Mouse (Mus musculus): ENCODE data around the gene Ppp1r1b. TPM values are rescaled to one million over a fixed set of nuclear protein-coding genes. Genes with fewer than 3 reads are reported as not detected.

Ppp1r1b gene
- polyA plus RNA-seq, 1 experiment from 2014 or later = 0.78 TPM

- Histone ChIP-seq H3K36me3 (ENCODE audit: control insufficient read depth, insufficient read depth, low read length) (no peaks in the 10 kb centered on the region; the same call in 1 of the 2 replicates), H3K9me3 (ENCODE audit: control insufficient read depth, low read length) (no peaks in the 10 kb centered on the region), H3K4me1 (ENCODE audit: control insufficient read depth, insufficient read depth, low read length) (peaks cover 24% of the 10 kb centered on the region), H3K27ac (ENCODE audit: low read depth, low read length) (no peak overlapping the region), H3K4me2 (no peak overlapping the region), H3K27me3 (ENCODE audit: control insufficient read depth, insufficient read depth, low read length) (no peaks in the 10 kb centered on the region), H3K4me3 (ENCODE audit: low read depth, low read length) (no peak overlapping the region), H3K9ac (ENCODE audit: low read length) (no peak overlapping the region)
- ATAC-seq (ENCODE audit: low FRiP score) (no peak), DNase-seq (ENCODE audit: low spot score, missing footprints) (peak; percentile 37)
- 94% methylated on average over 5 of the region's 5 CpGs for WGBS
These were observed 16.2 kb downstream of the Ppp1r1b start for GRCm38 (mm10) chr11:98364410-98364809.

GRCm38 (mm10) chr11:98366290-98366689, 18.1 kb downstream of the Ppp1r1b start:
- DNase-seq (ENCODE audit: low spot score, missing footprints) = no peak
- H3K27ac ChIP-seq (ENCODE audit: low read depth, low read length) = no peak overlapping the region
- H3K27me3 ChIP-seq (ENCODE audit: control insufficient read depth, insufficient read depth, low read length) = no peaks in the 10 kb centered on the region
- 80% methylated on average over 10 of the region's 10 CpGs for WGBS
- H3K4me3 ChIP-seq (ENCODE audit: low read depth, low read length) = no peak overlapping the region
- H3K36me3 ChIP-seq (ENCODE audit: control insufficient read depth, insufficient read depth, low read length) = no peaks in the 10 kb centered on the region; the same call in 1 of the 2 replicates
- H3K9ac ChIP-seq (ENCODE audit: low read length) = no peak overlapping the region
- peaks cover 14% of the 10 kb centered on the region for H3K4me1 ChIP-seq (ENCODE audit: control insufficient read depth, insufficient read depth, low read length)
- H3K4me2 ChIP-seq = no peak overlapping the region
- ATAC-seq (ENCODE audit: low FRiP score) = no peak
- H3K9me3 ChIP-seq (ENCODE audit: control insufficient read depth, low read length) = no peaks in the 10 kb centered on the region

GRCm38 (mm10) chr11:98367171-98367862, 19.1 kb downstream of the Ppp1r1b start:
- WGBS = 83% methylated on average over 10 of the region's 10 CpGs
- no peaks in the 10 kb centered on the region for H3K9me3 ChIP-seq (ENCODE audit: control insufficient read depth, low read length)
- H3K27ac ChIP-seq (ENCODE audit: low read depth, low read length) = no peak overlapping the region
- H3K4me2 ChIP-seq = no peak overlapping the region
- H3K4me1 ChIP-seq (ENCODE audit: control insufficient read depth, insufficient read depth, low read length) = peaks cover 17% of the 10 kb centered on the region
- no peak for ATAC-seq (ENCODE audit: low FRiP score)
- DNase-seq (ENCODE audit: low spot score, missing footprints) = no peak
- no peaks in the 10 kb centered on the region; the same call in 1 of the 2 replicates for H3K36me3 ChIP-seq (ENCODE audit: control insufficient read depth, insufficient read depth, low read length)
- H3K9ac ChIP-seq (ENCODE audit: low read length) = no peak overlapping the region
- H3K4me3 ChIP-seq (ENCODE audit: low read depth, low read length) = no peak overlapping the region
- H3K27me3 ChIP-seq (ENCODE audit: control insufficient read depth, insufficient read depth, low read length) = no peaks in the 10 kb centered on the region

GRCm38 (mm10) chr11:98367863-98368186, 19.6 kb downstream of the Ppp1r1b start:
- no peak overlapping the region for H3K9ac ChIP-seq (ENCODE audit: low read length)
- no peaks in the 10 kb centered on the region for H3K9me3 ChIP-seq (ENCODE audit: control insufficient read depth, low read length)
- WGBS = 89% methylated on average over 7 of the region's 7 CpGs
- H3K4me1 ChIP-seq (ENCODE audit: control insufficient read depth, insufficient read depth, low read length) = peaks cover 20% of the 10 kb centered on the region
- peak; percentile 49 for DNase-seq (ENCODE audit: low spot score, missing footprints)
- no peak overlapping the region for H3K4me2 ChIP-seq
- H3K27me3 ChIP-seq (ENCODE audit: control insufficient read depth, insufficient read depth, low read length) = no peaks in the 10 kb centered on the region
- H3K27ac ChIP-seq (ENCODE audit: low read depth, low read length) = no peak overlapping the region
- H3K4me3 ChIP-seq (ENCODE audit: low read depth, low read length) = no peak overlapping the region
- H3K36me3 ChIP-seq (ENCODE audit: control insufficient read depth, insufficient read depth, low read length) = no peaks in the 10 kb centered on the region; the same call in 1 of the 2 replicates
- ATAC-seq (ENCODE audit: low FRiP score) = no peak

- Histone ChIP-seq H3K4me2 (no peak overlapping the region), H3K4me1 (ENCODE audit: control insufficient read depth, insufficient read depth, low read length) (peaks cover 21% of the 10 kb centered on the region), H3K27me3 (ENCODE audit: control insufficient read depth, insufficient read depth, low read length) (no peaks in the 10 kb centered on the region), H3K4me3 (ENCODE audit: low read depth, low read length) (no peak overlapping the region), H3K36me3 (ENCODE audit: control insufficient read depth, insufficient read depth, low read length) (no peaks in the 10 kb centered on the region; the same call in 1 of the 2 replicates), H3K9ac (ENCODE audit: low read length) (no peak overlapping the region), H3K9me3 (ENCODE audit: control insufficient read depth, low read length) (no peaks in the 10 kb centered on the region), H3K27ac (ENCODE audit: low read depth, low read length) (no peak overlapping the region)
- DNase-seq (ENCODE audit: low spot score, missing footprints) = no peak
- WGBS = 87% methylated on average over 6 of the region's 6 CpGs
- no peak for ATAC-seq (ENCODE audit: low FRiP score)
These were observed 21.1 kb downstream of the Ppp1r1b start for GRCm38 (mm10) chr11:98369337-98369736.

DNA sequence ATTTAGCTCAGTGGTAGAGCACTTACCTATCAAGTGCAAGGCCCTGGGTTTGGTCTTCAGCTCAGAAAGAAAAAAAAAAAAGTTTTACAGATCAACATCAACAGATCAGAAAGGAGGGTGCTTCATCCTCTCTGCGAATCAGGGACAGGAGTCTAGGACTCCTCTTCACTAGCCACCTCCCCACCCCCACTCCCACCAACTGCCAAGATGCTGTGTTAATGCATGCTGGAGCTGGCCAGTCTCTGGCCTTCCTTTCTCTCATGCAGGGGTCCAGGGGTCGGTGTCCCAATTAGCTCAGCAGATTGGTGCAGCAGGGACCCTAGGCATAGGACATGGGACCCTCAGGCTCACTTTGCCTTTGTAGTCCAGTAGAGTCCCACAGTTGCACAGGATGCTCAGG, 22.4 kb downstream of the Ppp1r1b start:
- no peak overlapping the region for H3K4me2 ChIP-seq
- H3K4me3 ChIP-seq (ENCODE audit: low read depth, low read length) = no peak overlapping the region
- no peaks in the 10 kb centered on the region; the same call in 1 of the 2 replicates for H3K36me3 ChIP-seq (ENCODE audit: control insufficient read depth, insufficient read depth, low read length)
- peaks cover 21% of the 10 kb centered on the region for H3K4me1 ChIP-seq (ENCODE audit: control insufficient read depth, insufficient read depth, low read length)
- no peak overlapping the region; the same call in 1 of the 2 replicates for H3K27ac ChIP-seq (ENCODE audit: low read depth, low read length)
- H3K9ac ChIP-seq (ENCODE audit: low read length) = no peak overlapping the region
- ATAC-seq (ENCODE audit: low FRiP score) (no peak), DNase-seq (ENCODE audit: low spot score, missing footprints) (no peak)
- no peaks in the 10 kb centered on the region for H3K9me3 ChIP-seq (ENCODE audit: control insufficient read depth, low read length)
- WGBS = 75% methylated on average over 2 of the region's 2 CpGs
- no peaks in the 10 kb centered on the region for H3K27me3 ChIP-seq (ENCODE audit: control insufficient read depth, insufficient read depth, low read length)

DNA sequence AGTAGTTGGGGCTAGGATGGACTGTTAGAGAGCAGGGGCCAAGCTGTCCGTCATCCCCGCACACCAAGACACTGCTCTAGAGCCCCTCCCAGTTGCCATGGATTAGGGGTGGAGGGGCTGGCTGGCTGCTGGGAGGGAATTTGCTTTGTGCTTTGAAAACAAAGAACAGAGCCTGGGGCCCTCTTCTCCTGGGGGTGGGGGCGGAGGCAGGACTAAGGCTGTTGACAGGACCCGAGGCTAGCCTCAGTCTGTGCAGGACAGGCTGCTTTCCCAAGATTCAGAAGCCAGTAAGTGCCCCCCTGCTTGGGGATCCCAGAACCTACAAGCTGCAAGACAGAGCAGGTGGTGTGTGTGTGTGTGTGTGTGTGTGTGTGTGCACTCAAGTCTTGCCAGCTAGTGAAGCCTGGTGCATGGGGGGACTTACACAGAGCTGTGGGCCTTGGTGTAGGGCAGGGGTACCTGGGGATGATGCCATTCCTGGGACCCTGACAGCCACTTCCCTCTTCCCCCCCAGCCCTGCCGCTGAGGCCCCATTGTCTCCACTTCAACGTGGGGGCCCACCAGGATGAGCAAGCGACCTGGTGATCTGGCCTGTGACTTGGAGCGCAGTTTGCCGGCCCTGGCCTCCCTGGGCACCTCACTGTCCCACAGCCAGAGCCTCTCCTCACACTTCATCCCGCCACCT, 23.5 kb downstream of the Ppp1r1b start:
- peak overlapping the region; percentile 44 for H3K4me2 ChIP-seq
- H3K27me3 ChIP-seq (ENCODE audit: control insufficient read depth, insufficient read depth, low read length) = no peaks in the 10 kb centered on the region
- H3K9me3 ChIP-seq (ENCODE audit: control insufficient read depth, low read length) = no peaks in the 10 kb centered on the region
- peak overlapping the region; percentile 54 for H3K9ac ChIP-seq (ENCODE audit: low read length)
- H3K4me1 ChIP-seq (ENCODE audit: control insufficient read depth, insufficient read depth, low read length) = peaks cover 21% of the 10 kb centered on the region
- H3K27ac ChIP-seq (ENCODE audit: low read depth, low read length) = peak overlapping the region; percentile 74
- ATAC-seq (ENCODE audit: low FRiP score) (peak; percentile 89), DNase-seq (ENCODE audit: low spot score, missing footprints) (peak; percentile 93)
- 16% methylated on average over 9 of the region's 10 CpGs for WGBS
- H3K36me3 ChIP-seq (ENCODE audit: control insufficient read depth, insufficient read depth, low read length) = 0 out of 2 replicates have a peak, but pooled peaks cover under 1% of the 10 kb centered on the region
- H3K4me3 ChIP-seq (ENCODE audit: low read depth, low read length) = peak overlapping the region; percentile 19

- Histone ChIP-seq H3K4me2 (peak overlapping the region; percentile 44), H3K4me1 (ENCODE audit: control insufficient read depth, insufficient read depth, low read length) (peaks cover 21% of the 10 kb centered on the region), H3K27ac (ENCODE audit: low read depth, low read length) (peak overlapping the region; percentile 74), H3K9me3 (ENCODE audit: control insufficient read depth, low read length) (no peaks in the 10 kb centered on the region), H3K9ac (ENCODE audit: low read length) (peak overlapping the region; percentile 54), H3K27me3 (ENCODE audit: control insufficient read depth, insufficient read depth, low read length) (no peaks in the 10 kb centered on the region), H3K4me3 (ENCODE audit: low read depth, low read length) (peak overlapping the region; percentile 19), H3K36me3 (ENCODE audit: control insufficient read depth, insufficient read depth, low read length) (peaks cover 8% of the 10 kb centered on the region; the same call in 1 of the 2 replicates)
- WGBS = 4% methylated on average over 2 of the region's 2 CpGs
- peak; percentile 96 for DNase-seq (ENCODE audit: low spot score, missing footprints)
- peak; percentile 8; the same call in 1 of the 2 replicates for ATAC-seq (ENCODE audit: low FRiP score)
These were observed 24.2 kb downstream of the Ppp1r1b start for GRCm38 (mm10) chr11:98372406-98372805.

GRCm38 (mm10) chr11:98373244-98373643, 25.0 kb downstream of the Ppp1r1b start:
- H3K36me3 ChIP-seq (ENCODE audit: control insufficient read depth, insufficient read depth, low read length) = peaks cover 16% of the 10 kb centered on the region
- no peak overlapping the region for H3K4me2 ChIP-seq
- WGBS = 89% methylated on average over 6 of the region's 6 CpGs
- DNase-seq (ENCODE audit: low spot score, missing footprints) (peak; percentile 47), ATAC-seq (ENCODE audit: low FRiP score) (no peak)
- no peak overlapping the region for H3K4me3 ChIP-seq (ENCODE audit: low read depth, low read length)
- H3K9ac ChIP-seq (ENCODE audit: low read length) = no peak overlapping the region
- peaks cover 21% of the 10 kb centered on the region for H3K4me1 ChIP-seq (ENCODE audit: control insufficient read depth, insufficient read depth, low read length)
- H3K27ac ChIP-seq (ENCODE audit: low read depth, low read length) = no peak overlapping the region
- no peaks in the 10 kb centered on the region for H3K27me3 ChIP-seq (ENCODE audit: control insufficient read depth, insufficient read depth, low read length)
- H3K9me3 ChIP-seq (ENCODE audit: control insufficient read depth, low read length) = no peaks in the 10 kb centered on the region

Data from midbrain, embryonic 11.5 days (tissue).